Comparison of ENCODE assay signal across 31 mouse cellular contexts in genomic region chr17:28311366-28312132, GRCm38 (mm10). TPM values are rescaled to one million over a fixed set of nuclear protein-coding genes. Genes with fewer than 3 reads are reported as not detected.
DNase-seq lines count a peak whose midpoint lies in the region; ATAC-seq lines count a peak whose summit lies in the region.
"Had no signal": no experiment of that assay in that cellular context is flagged by ENCODE, and none has a peak within 500 bp of the region (broad histone marks: within the 10 kb centered on the region; RNA-seq: fewer than 3 reads in every experiment).

No protein-coding gene starts in this region.

- no peaks in the 10 kb centered on the region for H3K9me3 ChIP-seq in heart, embryonic 12.5 days (replicated peaks)
- H3K9me3 ChIP-seq: embryonic facial prominence, embryonic 12.5 days; forebrain, embryonic 15.5 days; heart, embryonic 10.5 days; hindbrain, embryonic 10.5 days; limb, embryonic 15.5 days; midbrain, embryonic 10.5 days; neural tube, embryonic 15.5 days; stomach, embryonic 15.5 days had no signal

- H3K27ac ChIP-seq in heart, embryonic 12.5 days (ENCODE audit: poor library complexity, severe bottlenecking), result 0 out of 2 replicates have a peak overlapping the region, but pooled peaks have one; percentile 10
- H3K27ac ChIP-seq: embryonic facial prominence, embryonic 12.5 days; forebrain, embryonic 15.5 days; heart, embryonic 10.5 days; hindbrain, embryonic 10.5 days; midbrain, embryonic 10.5 days; neural tube, embryonic 15.5 days; stomach, embryonic 15.5 days had no signal

- H3K4me1 ChIP-seq in heart, embryonic 12.5 days (replicated peaks), result peaks cover 25% of the 10 kb centered on the region

- H3K27me3 ChIP-seq in heart, embryonic 12.5 days (replicated peaks), result no peaks in the 10 kb centered on the region
- H3K27me3 ChIP-seq: embryonic facial prominence, embryonic 12.5 days; forebrain, embryonic 15.5 days; limb, embryonic 15.5 days; neural tube, embryonic 15.5 days; stomach, embryonic 15.5 days had no signal

- peaks cover 11% of the 10 kb centered on the region for H3K36me3 ChIP-seq in heart, embryonic 12.5 days
- H3K36me3 ChIP-seq: forebrain, embryonic 15.5 days; neural tube, embryonic 15.5 days had no signal

- no peak for DNase-seq in heart, postnatal 4 days
- DNase-seq in thymus, postnatal 0 days (ENCODE audit: low spot score), result peak; percentile 45
- DNase-seq in thymus, postnatal 25 days, result no peak
- peak; percentile 37 for DNase-seq in NIH3T3 (ENCODE audit: low read depth)
- no peak for DNase-seq in adrenal gland, postnatal 10 days
- DNase-seq in spleen, postnatal 14 days (ENCODE audit: low spot score in 2 of 2), result no peak
- DNase-seq: adrenal gland, adult 8-10 months; cerebellum, adult 9-11 months; left cerebral cortex, postnatal 4 days; lung, adult 18-20 months; lung, postnatal 10 days; right cerebral cortex, adult 18-20 months; right cerebral cortex, postnatal 4 days had no signal

- no peak overlapping the region for H3K4me3 ChIP-seq in heart, embryonic 12.5 days
- H3K4me3 ChIP-seq: embryonic facial prominence, embryonic 12.5 days; forebrain, embryonic 15.5 days; heart, embryonic 10.5 days; limb, embryonic 15.5 days; midbrain, embryonic 10.5 days; neural tube, embryonic 15.5 days; stomach, embryonic 15.5 days had no signal

- H3K9ac ChIP-seq in heart, embryonic 12.5 days, result no peak overlapping the region
- H3K9ac ChIP-seq: embryonic facial prominence, embryonic 12.5 days; forebrain, embryonic 15.5 days; limb, embryonic 15.5 days; neural tube, embryonic 15.5 days; stomach, embryonic 15.5 days had no signal

- H3K4me2 ChIP-seq in heart, embryonic 12.5 days, result no peak overlapping the region
- H3K4me2 ChIP-seq: forebrain, embryonic 15.5 days; limb, embryonic 15.5 days; stomach, embryonic 15.5 days had no signal

- no peak for ATAC-seq in heart, embryonic 12.5 days (ENCODE audit: insufficient number of reproducible peaks, low FRiP score)
- ATAC-seq: activated CD4-positive, CD25-positive, alpha-beta regulatory T cell, adult 4 months; CD4-positive, CD25-positive, alpha-beta regulatory T cell, adult 4 months; forebrain, embryonic 15.5 days; hindbrain, embryonic 16.5 days; intestine, postnatal 0 days; midbrain, embryonic 16.5 days had no signal

- WGBS in heart, embryonic 12.5 days, result 67% methylated on average over 5 of the region's 5 CpGs

RNA-seq across cellular contexts. Expression of gene Fance, which starts 1.8 kb away (rescaled TPM):
- polyA plus RNA-seq in heart, embryonic 12.5 days (2016; fragmentation: Nextera tagmentation; extraction: Ambion mirVana), result 21.8 and 23.0 TPM in 2 replicates
- total RNA-seq in heart, postnatal 4 days (2021), result 10 to 100 TPM; 18.7 to 19.4 TPM
- polyA plus RNA-seq in thymus, postnatal 0 days (2015; fragmentation: Nextera tagmentation; extraction: Ambion mirVana), result 20.7 and 27.6 TPM in 2 replicates
- total RNA-seq in adrenal gland, postnatal 10 days (2021), result 10 to 100 TPM; 24.2 to 36.2 TPM

RNA-seq across cellular contexts. Expression of gene Rpl10a, which starts 16.7 kb away (rescaled TPM):
- 301 and 344 TPM in 2 replicates for polyA plus RNA-seq in heart, embryonic 12.5 days (2016; fragmentation: Nextera tagmentation; extraction: Ambion mirVana)
- total RNA-seq in heart, postnatal 4 days (2021), result 100 to 1,000 TPM; 663 to 665 TPM
- 790 and 815 TPM in 2 replicates for polyA plus RNA-seq in thymus, postnatal 0 days (2015; fragmentation: Nextera tagmentation; extraction: Ambion mirVana)
- total RNA-seq in adrenal gland, postnatal 10 days (2021), result 100 to 1,000 TPM; 948 to 951 TPM

RNA-seq across cellular contexts. Expression of gene Tead3, which starts 39.1 kb away (rescaled TPM):
- polyA plus RNA-seq in heart, embryonic 12.5 days (2016; fragmentation: Nextera tagmentation; extraction: Ambion mirVana), result 7.9 and 8.1 TPM in 2 replicates
- total RNA-seq in heart, postnatal 4 days (2021), result 10 to 100 TPM; 26.3 to 30.2 TPM
- polyA plus RNA-seq in thymus, postnatal 0 days (2015; fragmentation: Nextera tagmentation; extraction: Ambion mirVana), result 2.1 and 2.2 TPM in 2 replicates
- total RNA-seq in adrenal gland, postnatal 10 days (2021), result 10 to 100 TPM; 12.8 to 13.5 TPM
- total RNA-seq: granulocyte monocyte progenitor cell, adult 5-6 weeks had no signal
- polyA plus RNA-seq: activated CD4-positive, CD25-positive, alpha-beta regulatory T cell, adult 4 months; CD4-positive, CD25-positive, alpha-beta regulatory T cell, adult 4 months had no signal

RNA-seq across cellular contexts. Expression of gene Tulp1, which starts 53.5 kb away (rescaled TPM):
- polyA plus RNA-seq in heart, embryonic 12.5 days (2016; fragmentation: Nextera tagmentation; extraction: Ambion mirVana), result 3.7 and 4.6 TPM in 2 replicates
- total RNA-seq in heart, postnatal 4 days (2021), result 1 to 10 TPM; 1.0 to 1.5 TPM
- 0.54 and 0.56 TPM in 2 replicates for polyA plus RNA-seq in thymus, postnatal 0 days (2015; fragmentation: Nextera tagmentation; extraction: Ambion mirVana)
- under 1 TPM; 0.33 to 1.00 TPM for total RNA-seq in adrenal gland, postnatal 10 days (2021)
- total RNA-seq: gastrocnemius, adult 8-10 months; granulocyte monocyte progenitor cell, adult 5-6 weeks; layer of hippocampus, postnatal 14 days had no signal
- polyA plus RNA-seq: activated CD4-positive, CD25-positive, alpha-beta regulatory T cell, adult 4 months; cortical plate, adult 2 months had no signal

Comparison
In these comparisons a context has a peak if more than half of its experiments do, and no peak if none do; other contexts are left out.
1. DNase-seq: peak in thymus, postnatal 0 days (single experiment) and NIH3T3 (single experiment); none in heart, postnatal 4 days (single experiment), thymus, postnatal 25 days (single experiment), adrenal gland, postnatal 10 days (single experiment) and spleen, postnatal 14 days (0 of 2).